In the genomic region with DNA sequence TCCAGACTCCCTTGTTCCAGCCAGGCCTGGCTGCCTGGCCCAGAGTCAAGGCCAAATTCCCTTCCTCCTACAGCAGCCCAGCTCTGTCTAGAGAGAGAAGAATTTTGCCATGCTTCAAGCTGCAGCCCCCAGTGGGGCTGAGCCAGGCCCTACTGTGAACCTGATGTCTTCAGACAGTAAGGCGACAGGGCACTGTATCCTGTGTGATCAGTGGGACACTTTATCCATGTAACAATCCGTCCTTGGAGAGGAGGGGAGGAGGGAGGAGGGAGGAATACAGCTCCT, we compare ENCODE assay signal across 9 mouse cellular contexts. TPM values are rescaled to one million over a fixed set of nuclear protein-coding genes. Genes with fewer than 3 reads are reported as not detected.
DNase-seq lines count a peak whose midpoint lies in the region; ATAC-seq lines count a peak whose summit lies in the region.
"Had no signal": no experiment of that assay in that cellular context is flagged by ENCODE, and none has a peak within 500 bp of the region (broad histone marks: within the 10 kb centered on the region; RNA-seq: fewer than 3 reads in every experiment).

No protein-coding gene starts in this region.

- H3K4me2 ChIP-seq in heart, embryonic 14.5 days (ENCODE audit: low read length) = peak overlapping the region; percentile 53
- no peak overlapping the region for H3K4me2 ChIP-seq in neural tube, embryonic 14.5 days (ENCODE audit: low read depth, low read length)
- H3K4me2 ChIP-seq in liver, embryonic 11.5 days = no peak overlapping the region

- intact Hi-C loops in left cerebral cortex, postnatal 4 days (cut with DNase I) = no loop called here
- intact Hi-C loops in left cerebral cortex, postnatal 14 days (cut with DNase I) = no loop called here

- H3K4me3 ChIP-seq in heart, embryonic 14.5 days (ENCODE audit: control insufficient read depth in 1 of 2, insufficient read depth in 1 of 2, low read depth in 1 of 2, low read length in 2 of 2) = no peak overlapping the region
- no peak overlapping the region for H3K4me3 ChIP-seq in neural tube, embryonic 14.5 days (ENCODE audit: low read depth, low read length)
- H3K4me3 ChIP-seq in liver, embryonic 11.5 days (ENCODE audit: low read depth, low read length) = no peak overlapping the region

- H3K9ac ChIP-seq in heart, embryonic 14.5 days (ENCODE audit: low read length) = peak overlapping the region; percentile 51
- H3K9ac ChIP-seq in neural tube, embryonic 14.5 days (replicated peaks; ENCODE audit: low read depth, low read length) = 0 out of 2 replicates have a peak overlapping the region, but pooled peaks have one; percentile 11
- H3K9ac ChIP-seq in liver, embryonic 11.5 days (ENCODE audit: low read depth, low read length) = no peak overlapping the region
- H3K9ac ChIP-seq: liver, embryonic 14.5 days had no signal

- ATAC-seq in heart, embryonic 14.5 days (ENCODE audit: insufficient number of reproducible peaks, insufficient read depth, low FRiP score, low read depth) = no peak; the same call in 1 of the 2 replicates
- ATAC-seq in neural tube, embryonic 14.5 days (ENCODE audit: low read depth) = no peak
- no peak for ATAC-seq in inflammation-experienced regulatory T-cells, adult 6 months
- ATAC-seq in liver, embryonic 11.5 days (replicated peaks; ENCODE audit: low FRiP score) = no peak

- peaks cover 48 to 66% of the 10 kb centered on the region in 2 experiments for H3K4me1 ChIP-seq in heart, embryonic 14.5 days (ENCODE audit: control insufficient read depth in 2 of 2, insufficient read depth in 2 of 2, low read length in 2 of 2)
- peaks cover 12% of the 10 kb centered on the region for H3K4me1 ChIP-seq in neural tube, embryonic 14.5 days (ENCODE audit: control insufficient read depth, insufficient read depth, low read length)
- no peaks in the 10 kb centered on the region for H3K4me1 ChIP-seq in liver, embryonic 11.5 days (replicated peaks; ENCODE audit: control insufficient read depth, insufficient read depth, low read length)

- peak overlapping the region; percentile 66 to 72 for H3K27ac ChIP-seq in heart, embryonic 14.5 days (replicated peaks in 1 of 2; ENCODE audit: control insufficient read depth in 1 of 2, insufficient read depth in 1 of 2, low read depth in 2 of 2, low read length in 2 of 2)
- H3K27ac ChIP-seq in neural tube, embryonic 14.5 days (ENCODE audit: low read depth, low read length) = no peak overlapping the region
- no peak overlapping the region for H3K27ac ChIP-seq in liver, embryonic 11.5 days (ENCODE audit: low read depth, low read length)
- H3K27ac ChIP-seq: liver, embryonic 14.5 days had no signal

- H3K36me3 ChIP-seq in heart, embryonic 14.5 days (ENCODE audit: control insufficient read depth, insufficient read depth, low read length) = no peaks in the 10 kb centered on the region
- H3K36me3 ChIP-seq in neural tube, embryonic 14.5 days (ENCODE audit: control insufficient read depth, insufficient read depth, low read length) = no peaks in the 10 kb centered on the region
- H3K36me3 ChIP-seq in liver, embryonic 11.5 days (ENCODE audit: control insufficient read depth, insufficient read depth, low read length) = no peaks in the 10 kb centered on the region

- no peaks in the 10 kb centered on the region for H3K27me3 ChIP-seq in heart, embryonic 14.5 days (ENCODE audit: control insufficient read depth, insufficient read depth, low read length)
- H3K27me3 ChIP-seq in neural tube, embryonic 14.5 days (ENCODE audit: control insufficient read depth, insufficient read depth, low read length) = no peaks in the 10 kb centered on the region
- H3K27me3 ChIP-seq in liver, embryonic 11.5 days (replicated peaks; ENCODE audit: control insufficient read depth, insufficient read depth, low read length) = peaks cover 5% of the 10 kb centered on the region

- DNase-seq in left cerebral cortex, postnatal 4 days = peak; percentile 67
- no peak for DNase-seq in left cerebral cortex, postnatal 14 days (ENCODE audit: low spot score in 2 of 2)
- DNase-seq in cerebellum, postnatal 14 days = peak; percentile 67 to 69
- no peak for DNase-seq in liver, embryonic 11.5 days (ENCODE audit: low spot score)
- DNase-seq in spleen, adult 18-20 months = no peak

- H3K9me3 ChIP-seq in heart, embryonic 14.5 days (ENCODE audit: control insufficient read depth, low read length) = no peaks in the 10 kb centered on the region
- no peaks in the 10 kb centered on the region for H3K9me3 ChIP-seq in neural tube, embryonic 14.5 days (ENCODE audit: control insufficient read depth, low read length)
- H3K9me3 ChIP-seq in liver, embryonic 11.5 days (ENCODE audit: control insufficient read depth, low read length) = no peaks in the 10 kb centered on the region

- 59% methylated on average over 2 of the region's 2 CpGs for WGBS in heart, embryonic 14.5 days
- 76% methylated on average over 2 of the region's 2 CpGs for WGBS in neural tube, embryonic 14.5 days
- 58% methylated on average over 2 of the region's 2 CpGs for WGBS in liver, embryonic 11.5 days

RNA-seq across cellular contexts. Expression of a gene that starts 1.4 kb away (rescaled TPM):
- 100 to 1,000 TPM; 125 to 135 TPM for total RNA-seq in left cerebral cortex, postnatal 4 days (2021)
- 100 to 1,000 TPM; 155 to 169 TPM for total RNA-seq in left cerebral cortex, postnatal 14 days (2021)
- 46.6 and 49.8 TPM in 2 replicates for polyA plus RNA-seq in heart, embryonic 14.5 days (2014; fragmentation: Nextera tagmentation; extraction: Ambion mirVana)
- 48.5 and 54.1 TPM in 2 replicates for polyA plus RNA-seq in neural tube, embryonic 14.5 days (2014; fragmentation: Nextera tagmentation; extraction: Ambion mirVana)
- polyA plus RNA-seq in inflammation-experienced regulatory T-cells, adult 6 months (2017; shearing (Covaris generic)) = under 1 TPM; 0.46 to 0.69 (median 0.54) TPM
- polyA plus RNA-seq in liver, embryonic 11.5 days (2014; fragmentation: Nextera tagmentation; extraction: Ambion mirVana) = 16.2 and 20.0 TPM in 2 replicates

Comparison
In these comparisons a context has a peak if more than half of its experiments do, and no peak if none do; other contexts are left out.
1. DNase-seq: peak in left cerebral cortex, postnatal 4 days (single experiment) and cerebellum, postnatal 14 days (2 of 2); none in left cerebral cortex, postnatal 14 days (0 of 2), liver, embryonic 11.5 days (single experiment) and spleen, adult 18-20 months (0 of 2).
2. H3K27ac ChIP-seq: peak in heart, embryonic 14.5 days (2 of 2); none in neural tube, embryonic 14.5 days (single experiment) and liver, embryonic 11.5 days (single experiment).
3. RNA of a gene that starts 1.4 kb away (polyA plus RNA-seq): 48.5 to 54.1 TPM in neural tube, embryonic 14.5 days, 46.6 to 49.8 TPM in heart, embryonic 14.5 days and 16.2 to 20.0 TPM in liver, embryonic 11.5 days; 0.46 to 0.69 TPM in inflammation-experienced regulatory T-cells, adult 6 months; every median in the first group is over 10 times any median in the second.